Mouse (Mus musculus) lung, postnatal 0 days (tissue): ENCODE data around the gene Musk.

Experiments used
- CTCF ChIP-seq: IDR thresholded peaks from 2 replicates; pipeline ENCODE4 v1.5.1; 2016; ENCODE audit warnings: antibody characterized with exemption, mild to moderate bottlenecking
- EP300 ChIP-seq: IDR thresholded peaks from 2 replicates; pipeline ENCODE4 v1.6.1; 2016; ENCODE audit warnings: antibody characterized with exemption, mild to moderate bottlenecking, control low read depth

GRCm38 (mm10) chr4:58423276-58423930, 137.6 kb downstream of the Musk start:
- TF ChIP-seq CTCF (no peak), EP300 (no peak)
